Mouse (Mus musculus): Measurements from ENCODE around the gene Tll2.

DNA sequence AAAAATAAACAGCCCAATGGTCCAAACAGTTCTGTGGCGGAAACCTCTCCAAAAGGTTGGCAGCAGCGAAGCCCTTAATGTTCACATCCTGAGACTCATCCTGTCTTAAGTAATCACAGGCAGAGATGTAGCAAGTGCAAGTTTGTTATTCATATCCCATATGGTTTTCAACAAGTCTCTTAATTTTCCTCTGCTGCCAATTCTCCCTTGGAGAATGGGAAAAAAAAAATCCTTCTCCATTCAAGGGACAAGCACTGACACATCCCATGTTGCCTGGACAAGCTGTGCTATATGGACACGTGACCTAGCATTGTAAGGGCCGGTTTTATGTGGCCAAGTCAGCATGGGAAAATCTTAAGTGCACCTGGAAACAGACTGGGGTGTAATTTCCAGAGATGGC lies 54.2 kb downstream of the Tll2 start:
- TF ChIP-seq CTCF (IDR thresholded peaks at IDR 0.05; ENCODE audit: control insufficient read depth, insufficient read depth, insufficient read length) = no peak
- no peak for TF ChIP-seq USF1 (IDR thresholded peaks at IDR 0.05; ENCODE audit: low read depth)
- no peak for TF ChIP-seq FOSL1 (IDR thresholded peaks at IDR 0.05; ENCODE audit: insufficient read depth, low read length, poor library complexity, severe bottlenecking)
- no peak for TF ChIP-seq MAX (IDR thresholded peaks at IDR 0.05)
- no peak for TF ChIP-seq MYOD1 (IDR thresholded peaks at IDR 0.05; ENCODE audit: control insufficient read depth, insufficient read length, low read depth)
- TF ChIP-seq CEBPB (IDR thresholded peaks at IDR 0.05; ENCODE audit: low read depth) = no peak

All from C2C12 (cell line).